Mouse (Mus musculus) cerebellum, adult 9-11 months (tissue): ENCODE measurements around the gene Mad2l1.

Experiments used
- DNase-seq: peaks from one replicate; pipeline ENCODE4 v3.0.0; 2022

Mad2l1 gene

GRCm38 (mm10) chr6:66535028-66535862 is at the start of gene Mad2l1:
Gene Mad2l1 (plus strand): TSS chr6:66535390.
- peak; percentile 98 for DNase-seq

GRCm38 (mm10) chr6:66493685-66494084 is 41.5 kb upstream of the Mad2l1 start:
- no peak for DNase-seq

- no peak for DNase-seq
Measured at GRCm38 (mm10) chr6:66516368-66516767, 18.8 kb upstream of the Mad2l1 start.

GRCm38 (mm10) chr6:66528386-66528785 is 6.8 kb upstream of the Mad2l1 start:
- no peak for DNase-seq

- DNase-seq: no peak
Measured at GRCm38 (mm10) chr6:66533241-66533640, 1.9 kb upstream of the Mad2l1 start.

GRCm38 (mm10) chr6:66534366-66534941 is 736 bp upstream of the Mad2l1 start:
- DNase-seq: peak; percentile 13

GRCm38 (mm10) chr6:66535966-66536365 is 776 bp downstream of the Mad2l1 start:
- no peak for DNase-seq

GRCm38 (mm10) chr6:66559996-66560395 is 24.8 kb downstream of the Mad2l1 start, which contains the start of gene Vmn1r32:
Gene Vmn1r32 (minus strand): TSS chr6:66560096.
- no peak for DNase-seq

GRCm38 (mm10) chr6:66595804-66596203 is 60.6 kb downstream of the Mad2l1 start:
- DNase-seq: no peak
